Mouse (Mus musculus): ENCODE measurements at regions not wholly inside any gene's neighbourhood (a gene's known extent, or its start where the extent isn't known, plus 50 kb on each side); places are given as distances from the start of the nearest gene placed in this dataset.
"Not testable (repeated sequence)": the region's sequence is repeated elsewhere in the genome, so short reads cannot be mapped to it uniquely, and the experiment has no call there.

- no peaks in the 10 kb centered on the region for H3K36me3 ChIP-seq (ENCODE audit: control insufficient read depth, insufficient read depth, low read length)
- 70% methylated on average over 1 of the region's 1 CpGs for WGBS (ENCODE audit: insufficient replicate concordance)
- no peaks in the 10 kb centered on the region for H3K9me3 ChIP-seq (replicated peaks; ENCODE audit: control insufficient read depth, low read length)
- no peak overlapping the region for H3K4me2 ChIP-seq
- no peak overlapping the region for H3K27ac ChIP-seq (ENCODE audit: low read depth, low read length)
- peaks cover 6% of the 10 kb centered on the region; the same call in 1 of the 2 replicates for H3K27me3 ChIP-seq (ENCODE audit: control insufficient read depth, insufficient read depth, low read length)
- ATAC-seq (replicated peaks; ENCODE audit: insufficient number of reproducible peaks, low FRiP score, low TSS enrichment) = no peak
- H3K9ac ChIP-seq (ENCODE audit: low read depth, low read length) = no peak overlapping the region
- no peak overlapping the region for H3K4me3 ChIP-seq (ENCODE audit: low read depth, low read length)
- H3K4me1 ChIP-seq (ENCODE audit: control insufficient read depth, insufficient read depth, low read length) = peaks cover 7% of the 10 kb centered on the region
These were observed 151.3 kb upstream of the Dmrta1 start for GRCm38 (mm10) chr4:89527966-89528365.

- Histone ChIP-seq H3K27me3 (ENCODE audit: control insufficient read depth, insufficient read depth, low read length) (peaks cover 6% of the 10 kb centered on the region; the same call in 1 of the 2 replicates), H3K9me3 (replicated peaks; ENCODE audit: control insufficient read depth, low read length) (no peaks in the 10 kb centered on the region), H3K27ac (ENCODE audit: low read depth, low read length) (no peak overlapping the region), H3K36me3 (ENCODE audit: control insufficient read depth, insufficient read depth, low read length) (no peaks in the 10 kb centered on the region), H3K9ac (ENCODE audit: low read depth, low read length) (no peak overlapping the region), H3K4me3 (ENCODE audit: low read depth, low read length) (no peak overlapping the region), H3K4me2 (no peak overlapping the region), H3K4me1 (ENCODE audit: control insufficient read depth, insufficient read depth, low read length) (peaks cover 7% of the 10 kb centered on the region)
- 64% methylated on average over 7 of the region's 7 CpGs for WGBS (ENCODE audit: insufficient replicate concordance)
- no peak for ATAC-seq (replicated peaks; ENCODE audit: insufficient number of reproducible peaks, low FRiP score, low TSS enrichment)
These were observed 151.9 kb upstream of the Dmrta1 start for GRCm38 (mm10) chr4:89527326-89527725.

GRCm38 (mm10) chr4:89525525-89525924 lies 153.7 kb upstream of the Dmrta1 start:
- H3K9me3 ChIP-seq (replicated peaks; ENCODE audit: control insufficient read depth, low read length); H3K4me2 ChIP-seq; H3K4me1 ChIP-seq (ENCODE audit: control insufficient read depth, insufficient read depth, low read length); H3K9ac ChIP-seq (ENCODE audit: low read depth, low read length); ATAC-seq (replicated peaks; ENCODE audit: insufficient number of reproducible peaks, low FRiP score, low TSS enrichment); H3K4me3 ChIP-seq (ENCODE audit: low read depth, low read length); H3K27me3 ChIP-seq (ENCODE audit: control insufficient read depth, insufficient read depth, low read length); H3K36me3 ChIP-seq (ENCODE audit: control insufficient read depth, insufficient read depth, low read length); H3K27ac ChIP-seq (ENCODE audit: low read depth, low read length): not testable (repeated sequence)
- WGBS (ENCODE audit: insufficient replicate concordance) = 48% methylated on average over 4 of the region's 4 CpGs

- peak overlapping the region; percentile 60 for H3K4me2 ChIP-seq
- peaks cover 6% of the 10 kb centered on the region; the same call in 1 of the 2 replicates for H3K27me3 ChIP-seq (ENCODE audit: control insufficient read depth, insufficient read depth, low read length)
- peaks cover 7% of the 10 kb centered on the region for H3K4me1 ChIP-seq (ENCODE audit: control insufficient read depth, insufficient read depth, low read length)
- H3K9ac ChIP-seq (ENCODE audit: low read depth, low read length) = no peak overlapping the region
- peak; percentile 52; the same call in 1 of the 2 replicates for ATAC-seq (replicated peaks; ENCODE audit: insufficient number of reproducible peaks, low FRiP score, low TSS enrichment)
- no peaks in the 10 kb centered on the region for H3K9me3 ChIP-seq (replicated peaks; ENCODE audit: control insufficient read depth, low read length)
- peak overlapping the region; percentile 39 for H3K4me3 ChIP-seq (ENCODE audit: low read depth, low read length)
- H3K27ac ChIP-seq (ENCODE audit: low read depth, low read length) = no peak overlapping the region
- H3K36me3 ChIP-seq (ENCODE audit: control insufficient read depth, insufficient read depth, low read length) = no peaks in the 10 kb centered on the region
- WGBS (ENCODE audit: insufficient replicate concordance) = under 1% methylated on average over 40 of the region's 40 CpGs
These were observed 154.7 kb upstream of the Dmrta1 start for GRCm38 (mm10) chr4:89524260-89525200.

- Histone ChIP-seq H3K4me3 (ENCODE audit: low read depth, low read length) (peak overlapping the region; percentile 39), H3K27me3 (ENCODE audit: control insufficient read depth, insufficient read depth, low read length) (peaks cover 6% of the 10 kb centered on the region; the same call in 1 of the 2 replicates), H3K4me2 (peak overlapping the region; percentile 60), H3K9me3 (replicated peaks; ENCODE audit: control insufficient read depth, low read length) (no peaks in the 10 kb centered on the region), H3K27ac (ENCODE audit: low read depth, low read length) (no peak overlapping the region), H3K4me1 (ENCODE audit: control insufficient read depth, insufficient read depth, low read length) (peaks cover 7% of the 10 kb centered on the region), H3K9ac (ENCODE audit: low read depth, low read length) (no peak overlapping the region), H3K36me3 (ENCODE audit: control insufficient read depth, insufficient read depth, low read length) (no peaks in the 10 kb centered on the region)
- peak; percentile 46 for ATAC-seq (replicated peaks; ENCODE audit: insufficient number of reproducible peaks, low FRiP score, low TSS enrichment)
- WGBS (ENCODE audit: insufficient replicate concordance) = 5% methylated on average over 10 of the region's 10 CpGs
These were observed 155.6 kb upstream of the Dmrta1 start for GRCm38 (mm10) chr4:89523423-89524259.

GRCm38 (mm10) chr4:89518027-89518426 lies 161.2 kb upstream of the Dmrta1 start:
- ATAC-seq (replicated peaks; ENCODE audit: insufficient number of reproducible peaks, low FRiP score, low TSS enrichment) = no peak
- no peak overlapping the region for H3K9ac ChIP-seq (ENCODE audit: low read depth, low read length)
- no peak overlapping the region for H3K4me2 ChIP-seq
- H3K4me3 ChIP-seq (ENCODE audit: low read depth, low read length) = no peak overlapping the region
- no peaks in the 10 kb centered on the region for H3K36me3 ChIP-seq (ENCODE audit: control insufficient read depth, insufficient read depth, low read length)
- 84% methylated on average over 3 of the region's 3 CpGs for WGBS (ENCODE audit: insufficient replicate concordance)
- H3K4me1 ChIP-seq (ENCODE audit: control insufficient read depth, insufficient read depth, low read length) = no peaks in the 10 kb centered on the region
- H3K27me3 ChIP-seq (ENCODE audit: control insufficient read depth, insufficient read depth, low read length) = no peaks in the 10 kb centered on the region
- H3K9me3 ChIP-seq (replicated peaks; ENCODE audit: control insufficient read depth, low read length) = no peaks in the 10 kb centered on the region
- no peak overlapping the region for H3K27ac ChIP-seq (ENCODE audit: low read depth, low read length)

GRCm38 (mm10) chr4:89515823-89516411 lies 163.3 kb upstream of the Dmrta1 start:
- ATAC-seq (replicated peaks; ENCODE audit: insufficient number of reproducible peaks, low FRiP score, low TSS enrichment) = no peak
- H3K36me3 ChIP-seq (ENCODE audit: control insufficient read depth, insufficient read depth, low read length) = no peaks in the 10 kb centered on the region
- no peak overlapping the region for H3K9ac ChIP-seq (ENCODE audit: low read depth, low read length)
- no peak overlapping the region for H3K4me3 ChIP-seq (ENCODE audit: low read depth, low read length)
- WGBS (ENCODE audit: insufficient replicate concordance) = 35% methylated on average over 7 of the region's 7 CpGs
- no peak overlapping the region for H3K4me2 ChIP-seq
- H3K9me3 ChIP-seq (replicated peaks; ENCODE audit: control insufficient read depth, low read length) = no peaks in the 10 kb centered on the region
- H3K27me3 ChIP-seq (ENCODE audit: control insufficient read depth, insufficient read depth, low read length) = no peaks in the 10 kb centered on the region
- no peaks in the 10 kb centered on the region for H3K4me1 ChIP-seq (ENCODE audit: control insufficient read depth, insufficient read depth, low read length)
- no peak overlapping the region for H3K27ac ChIP-seq (ENCODE audit: low read depth, low read length)

- H3K9me3 ChIP-seq (replicated peaks; ENCODE audit: control insufficient read depth, low read length) = no peaks in the 10 kb centered on the region
- H3K27ac ChIP-seq (ENCODE audit: low read depth, low read length) = no peak overlapping the region
- WGBS (ENCODE audit: insufficient replicate concordance) = 74% methylated on average over 7 of the region's 7 CpGs
- no peaks in the 10 kb centered on the region for H3K4me1 ChIP-seq (ENCODE audit: control insufficient read depth, insufficient read depth, low read length)
- H3K4me3 ChIP-seq (ENCODE audit: low read depth, low read length) = no peak overlapping the region
- no peak for ATAC-seq (replicated peaks; ENCODE audit: insufficient number of reproducible peaks, low FRiP score, low TSS enrichment)
- H3K4me2 ChIP-seq = no peak overlapping the region
- H3K9ac ChIP-seq (ENCODE audit: low read depth, low read length) = no peak overlapping the region
- H3K27me3 ChIP-seq (ENCODE audit: control insufficient read depth, insufficient read depth, low read length) = no peaks in the 10 kb centered on the region
- H3K36me3 ChIP-seq (ENCODE audit: control insufficient read depth, insufficient read depth, low read length) = no peaks in the 10 kb centered on the region
These were observed 164.3 kb upstream of the Dmrta1 start for GRCm38 (mm10) chr4:89514981-89515380.

Data from heart, embryonic 11.5 days (tissue).